Comparison of ENCODE assay signal across 14 mouse cellular contexts in genomic region chr4:137301635-137302034, GRCm38 (mm10). TPM values are rescaled to one million over a fixed set of nuclear protein-coding genes. Genes with fewer than 3 reads are reported as not detected.
A peak's percentile ranks its signal among the peaks of the same experiment; 100 is the strongest.
DNase-seq lines count a peak whose midpoint lies in the region; ATAC-seq and TF ChIP-seq lines count a peak whose summit lies in the region.
"Had no signal": no experiment of that assay in that cellular context is flagged by ENCODE, and none has a peak within 500 bp of the region (broad histone marks: within the 10 kb centered on the region; RNA-seq: fewer than 3 reads in every experiment).

No protein-coding gene starts in this region.

- H3K4me1 ChIP-seq in midbrain, embryonic 10.5 days = peaks cover 35% of the 10 kb centered on the region
- H3K4me1 ChIP-seq in midbrain, embryonic 11.5 days (ENCODE audit: control insufficient read depth, insufficient read depth, low read length) = peaks cover 5% of the 10 kb centered on the region
- peaks cover 15% of the 10 kb centered on the region for H3K4me1 ChIP-seq in forebrain, embryonic 15.5 days
- H3K4me1 ChIP-seq in limb, embryonic 14.5 days (ENCODE audit: control insufficient read depth, insufficient read depth, low read length) = peaks cover 18% of the 10 kb centered on the region
- H3K4me1 ChIP-seq: liver, embryonic 15.5 days had no signal

- H3K9ac ChIP-seq in midbrain, embryonic 11.5 days (ENCODE audit: low read length) = no peak overlapping the region
- H3K9ac ChIP-seq in forebrain, embryonic 15.5 days (replicated peaks) = no peak overlapping the region
- no peak overlapping the region for H3K9ac ChIP-seq in limb, embryonic 14.5 days (ENCODE audit: low read depth, low read length, severe bottlenecking)
- H3K9ac ChIP-seq: liver, embryonic 15.5 days had no signal

- no peaks in the 10 kb centered on the region for H3K27me3 ChIP-seq in midbrain, embryonic 10.5 days (ENCODE audit: low read depth, poor library complexity, severe bottlenecking)
- no peaks in the 10 kb centered on the region for H3K27me3 ChIP-seq in midbrain, embryonic 11.5 days (ENCODE audit: control insufficient read depth, insufficient read depth, low read length)
- H3K27me3 ChIP-seq in forebrain, embryonic 15.5 days = no peaks in the 10 kb centered on the region
- no peaks in the 10 kb centered on the region for H3K27me3 ChIP-seq in limb, embryonic 14.5 days (ENCODE audit: control insufficient read depth, insufficient read depth, low read length)
- H3K27me3 ChIP-seq: liver, embryonic 15.5 days had no signal

- no peak overlapping the region for H3K4me3 ChIP-seq in gastrocnemius, adult 2 months
- no peak overlapping the region for H3K4me3 ChIP-seq in midbrain, embryonic 10.5 days
- H3K4me3 ChIP-seq in midbrain, embryonic 11.5 days (ENCODE audit: low read depth, low read length) = no peak overlapping the region
- H3K4me3 ChIP-seq in forebrain, embryonic 15.5 days = no peak overlapping the region
- no peak overlapping the region for H3K4me3 ChIP-seq in limb, embryonic 14.5 days (replicated peaks; ENCODE audit: low read length)
- H3K4me3 ChIP-seq: liver, embryonic 15.5 days had no signal

- intact Hi-C loops in gastrocnemius, adult 2 months (cut with DNase I) = no loop called here

- peak; percentile 30 for DNase-seq in gastrocnemius, adult 2 months
- DNase-seq in gastrocnemius, postnatal 25 days = no peak
- DNase-seq in midbrain, embryonic 10.5 days (ENCODE audit: low spot score) = no peak
- DNase-seq in midbrain, embryonic 11.5 days (ENCODE audit: low spot score, missing footprints) = no peak
- DNase-seq in limb, embryonic 14.5 days (ENCODE audit: low spot score) = peak; percentile 53
- no peak for DNase-seq in adrenal gland, adult (ENCODE audit: inconsistent age in 2 of 2, low spot score in 1 of 2)
- no peak for DNase-seq in frontal cortex, postnatal 25 days (ENCODE audit: low spot score in 2 of 2)
- DNase-seq: gastrocnemius, postnatal 14 days; heart, postnatal 10 days; kidney, adult 8-10 months; right cerebral cortex, postnatal 25 days had no signal

- no peak for ATAC-seq in midbrain, embryonic 11.5 days (ENCODE audit: low FRiP score)
- ATAC-seq in forebrain, embryonic 15.5 days (replicated peaks) = peak; percentile 70
- peak; percentile 49; the same call in 1 of the 2 replicates for ATAC-seq in limb, embryonic 14.5 days (ENCODE audit: low FRiP score, low read depth)

- no peak for TF ChIP-seq POLR2A in limb, embryonic 14.5 days (IDR thresholded peaks at IDR 0.05; ENCODE audit: borderline replicate concordance, extremely low read depth, insufficient read depth, insufficient read length)

- WGBS in midbrain, embryonic 10.5 days = 60% methylated on average over 16 of the region's 16 CpGs
- 59% methylated on average over 16 of the region's 16 CpGs for WGBS in midbrain, embryonic 11.5 days
- 25% methylated on average over 16 of the region's 16 CpGs for WGBS in forebrain, embryonic 15.5 days
- 55% methylated on average over 16 of the region's 16 CpGs for WGBS in limb, embryonic 14.5 days

- H3K27ac ChIP-seq in gastrocnemius, adult 2 months = no peak overlapping the region
- peak overlapping the region; percentile 53; the same call in 1 of the 2 replicates for H3K27ac ChIP-seq in midbrain, embryonic 10.5 days (replicated peaks)
- H3K27ac ChIP-seq in midbrain, embryonic 11.5 days (ENCODE audit: low read depth, low read length) = no peak overlapping the region
- peak overlapping the region; percentile 20; the same call in 1 of the 2 replicates for H3K27ac ChIP-seq in forebrain, embryonic 15.5 days (replicated peaks)
- H3K27ac ChIP-seq in limb, embryonic 14.5 days (replicated peaks; ENCODE audit: low read depth, low read length) = no peak overlapping the region
- H3K27ac ChIP-seq: liver, embryonic 15.5 days; macrophage had no signal

- no peak for TF ChIP-seq CTCF in gastrocnemius, adult 2 months (IDR thresholded peaks at IDR 0.05)

- no peaks in the 10 kb centered on the region for H3K9me3 ChIP-seq in midbrain, embryonic 10.5 days (replicated peaks)
- no peaks in the 10 kb centered on the region for H3K9me3 ChIP-seq in midbrain, embryonic 11.5 days (ENCODE audit: control insufficient read depth, low read length)
- no peaks in the 10 kb centered on the region for H3K9me3 ChIP-seq in forebrain, embryonic 15.5 days
- no peaks in the 10 kb centered on the region for H3K9me3 ChIP-seq in limb, embryonic 14.5 days (ENCODE audit: control insufficient read depth, low read length)
- H3K9me3 ChIP-seq: liver, embryonic 15.5 days had no signal

- H3K4me2 ChIP-seq in midbrain, embryonic 11.5 days = no peak overlapping the region
- no peak overlapping the region for H3K4me2 ChIP-seq in forebrain, embryonic 15.5 days (replicated peaks)
- no peak overlapping the region for H3K4me2 ChIP-seq in limb, embryonic 14.5 days (replicated peaks; ENCODE audit: low read depth, low read length, severe bottlenecking)
- H3K4me2 ChIP-seq: liver, embryonic 15.5 days had no signal

- no peaks in the 10 kb centered on the region for H3K36me3 ChIP-seq in midbrain, embryonic 10.5 days
- H3K36me3 ChIP-seq in midbrain, embryonic 11.5 days (ENCODE audit: control insufficient read depth, insufficient read depth, low read length) = no peaks in the 10 kb centered on the region
- H3K36me3 ChIP-seq in forebrain, embryonic 15.5 days = no peaks in the 10 kb centered on the region
- H3K36me3 ChIP-seq in limb, embryonic 14.5 days (ENCODE audit: control insufficient read depth, insufficient read depth, low read length) = peaks cover 6% of the 10 kb centered on the region; the same call in 1 of the 2 replicates
- H3K36me3 ChIP-seq: liver, embryonic 15.5 days had no signal

RNA-seq across cellular contexts. Expression of gene Wnt4, which starts 24.3 kb away (rescaled TPM):
- total RNA-seq in gastrocnemius, adult 2 months (2021) = 10 to 100 TPM in 1 of 2 experiments, 1 to 10 TPM in 1; 9.2 to 13.0 TPM
- total RNA-seq in gastrocnemius, postnatal 25 days (2021) = 10 to 100 TPM in 1 of 2 experiments, 1 to 10 TPM in 1; 6.4 to 10.0 TPM
- 0.79 and 0.99 TPM in 2 replicates for polyA plus RNA-seq in midbrain, embryonic 10.5 days (2016; fragmentation: Nextera tagmentation; extraction: Ambion mirVana)
- 1.0 and 1.4 TPM in 2 replicates for polyA plus RNA-seq in midbrain, embryonic 11.5 days (2014; fragmentation: Nextera tagmentation; extraction: Ambion mirVana)
- 0.78 and 1.7 TPM in 2 replicates for polyA plus RNA-seq in forebrain, embryonic 15.5 days (2015; fragmentation: Nextera tagmentation; extraction: Ambion mirVana)
- polyA plus RNA-seq in limb, embryonic 14.5 days (2012; rRNA removed) = 15.4 and 16.0 TPM in 2 replicates
- polyA plus RNA-seq in limb, embryonic 14.5 days (2014; fragmentation: Nextera tagmentation; extraction: Ambion mirVana) = 16.0 and 23.0 TPM in 2 replicates
- polyA plus RNA-seq: macrophage had no signal

RNA-seq across cellular contexts. Expression of gene Cdc42, which starts 55.9 kb away (rescaled TPM):
- total RNA-seq in gastrocnemius, adult 2 months (2021) = 100 to 1,000 TPM; 169 to 187 TPM
- total RNA-seq in gastrocnemius, postnatal 25 days (2021) = 100 to 1,000 TPM; 159 to 174 TPM
- 605 and 627 TPM in 2 replicates for polyA plus RNA-seq in midbrain, embryonic 10.5 days (2016; fragmentation: Nextera tagmentation; extraction: Ambion mirVana)
- polyA plus RNA-seq in midbrain, embryonic 11.5 days (2014; fragmentation: Nextera tagmentation; extraction: Ambion mirVana) = 710 and 751 TPM in 2 replicates
- 799 and 841 TPM in 2 replicates for polyA plus RNA-seq in forebrain, embryonic 15.5 days (2015; fragmentation: Nextera tagmentation; extraction: Ambion mirVana)
- polyA plus RNA-seq in limb, embryonic 14.5 days (2012; rRNA removed) = 300 and 342 TPM in 2 replicates
- 720 and 741 TPM in 2 replicates for polyA plus RNA-seq in limb, embryonic 14.5 days (2014; fragmentation: Nextera tagmentation; extraction: Ambion mirVana)

Comparison
In these comparisons a context has a peak if more than half of its experiments do, and no peak if none do; other contexts are left out.
1. DNase-seq: peak in gastrocnemius, adult 2 months (single experiment) and limb, embryonic 14.5 days (single experiment); none in gastrocnemius, postnatal 25 days (single experiment), midbrain, embryonic 10.5 days (single experiment), midbrain, embryonic 11.5 days (single experiment), adrenal gland, adult (0 of 2) and frontal cortex, postnatal 25 days (0 of 2).
2. H3K27ac ChIP-seq: peak in midbrain, embryonic 10.5 days (single experiment) and forebrain, embryonic 15.5 days (single experiment); none in gastrocnemius, adult 2 months (single experiment), midbrain, embryonic 11.5 days (single experiment) and limb, embryonic 14.5 days (single experiment).